Mouse (Mus musculus) limb, embryonic 10.5 days (tissue): Measurements from ENCODE around the gene Rrp1b. TPM values are rescaled to one million over a fixed set of nuclear protein-coding genes. Genes with fewer than 3 reads are reported as not detected.
"Not testable (repeated sequence)": the region's sequence is repeated elsewhere in the genome, so short reads cannot be mapped to it uniquely, and the experiment has no call there.

Source experiments
- DNase-seq: peaks from one replicate; pipeline ENCODE4 v3.0.0-alpha.2; 2017; ENCODE audit warnings: low spot score
- H3K27ac ChIP-seq: fragments of 300-500 bp; sonication (generic); 2 replicates; pipeline ENCODE4 v1.5.1; 2016; ENCODE audit warnings: mild to moderate bottlenecking
- H3K27me3 ChIP-seq: fragments of 300-500 bp; sonication (generic); 2 replicates; pipeline ENCODE4 v1.6.1; 2016; ENCODE audit warnings: low read depth, mild to moderate bottlenecking; ENCODE audit not compliant: poor library complexity, severe bottlenecking
- H3K36me3 ChIP-seq: fragments of 300-500 bp; sonication (generic); 2 replicates; pipeline ENCODE4 v1.6.1; 2016; ENCODE audit warnings: mild to moderate bottlenecking, moderate library complexity
- H3K4me1 ChIP-seq: fragments of 300-500 bp; sonication (generic); 2 replicates; pipeline ENCODE4 v1.6.1; 2016
- H3K4me3 ChIP-seq: fragments of 300-500 bp; sonication (generic); 2 replicates; pipeline ENCODE4 v1.5.1; 2016; ENCODE audit warnings: mild to moderate bottlenecking, moderate library complexity
- H3K9me3 ChIP-seq: fragments of 300-500 bp; sonication (generic); replicated peaks from 2 replicates; pipeline ENCODE4 v1.6.1; 2016; ENCODE audit warnings: mild to moderate bottlenecking
- WGBS: fragments of 180-500 bp; shearing (Covaris S2); methylation state at CpG from one replicate; pipeline ENCODE4 v1.1.7; 2016; 5-methylcytosine and 5-hydroxymethylcytosine counted together
- polyA plus RNA-seq: library from polyadenylated mRNA; unstranded; fragments of >200 nt; fragmentation: Nextera tagmentation; extraction: Ambion mirVana; gene quantifications from 2 replicates; pipeline ENCODE4 v1.2.1, GENCODE M21; 2016

Gene Rrp1b
- polyA plus RNA-seq, 1 experiment from 2014 or later = 100 TPM

- H3K36me3 ChIP-seq = peaks cover 22% of the 10 kb centered on the region
- 89% methylated on average over 10 of the region's 10 CpGs for WGBS
Measured at GRCm38 (mm10) chr17:32040263-32040662, 4.4 kb downstream of the Rrp1b start.

DNA sequence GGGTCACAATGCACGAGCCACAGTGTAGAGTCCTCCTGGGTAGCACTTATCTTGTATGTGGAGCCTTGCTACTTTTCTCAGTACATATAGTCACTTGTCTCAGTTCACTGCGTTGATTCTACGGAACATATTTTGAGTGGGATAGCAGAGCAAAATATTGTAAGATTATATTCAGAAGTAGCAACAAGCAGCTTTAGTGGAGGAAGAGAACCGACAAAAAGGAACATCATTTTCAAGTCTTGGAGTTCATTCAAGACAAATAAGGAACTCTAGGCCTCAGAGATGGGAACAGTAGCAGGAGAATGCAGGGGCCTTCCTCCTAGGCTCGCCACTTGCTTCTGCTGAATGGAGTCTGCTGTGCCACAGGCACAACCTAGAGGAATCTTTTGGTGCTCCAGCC is 10.6 kb downstream of the Rrp1b start:
- no peak overlapping the region for H3K27ac ChIP-seq
- 94% methylated on average over 5 of the region's 5 CpGs for WGBS
- H3K4me3 ChIP-seq = no peak overlapping the region
- H3K4me1 ChIP-seq = no peaks in the 10 kb centered on the region
- no peaks in the 10 kb centered on the region for H3K9me3 ChIP-seq
- DNase-seq = no peak
- no peaks in the 10 kb centered on the region for H3K27me3 ChIP-seq
- peaks cover 75% of the 10 kb centered on the region for H3K36me3 ChIP-seq

More at GRCm38 (mm10) chr17:32040263-32040662, 4.4 kb downstream of the Rrp1b start:
- no peak overlapping the region for H3K4me3 ChIP-seq
- H3K27me3 ChIP-seq = no peaks in the 10 kb centered on the region
- H3K27ac ChIP-seq = no peak overlapping the region
- no peaks in the 10 kb centered on the region for H3K9me3 ChIP-seq
- H3K4me1 ChIP-seq = peaks cover 29% of the 10 kb centered on the region
- no peak for DNase-seq

DNA sequence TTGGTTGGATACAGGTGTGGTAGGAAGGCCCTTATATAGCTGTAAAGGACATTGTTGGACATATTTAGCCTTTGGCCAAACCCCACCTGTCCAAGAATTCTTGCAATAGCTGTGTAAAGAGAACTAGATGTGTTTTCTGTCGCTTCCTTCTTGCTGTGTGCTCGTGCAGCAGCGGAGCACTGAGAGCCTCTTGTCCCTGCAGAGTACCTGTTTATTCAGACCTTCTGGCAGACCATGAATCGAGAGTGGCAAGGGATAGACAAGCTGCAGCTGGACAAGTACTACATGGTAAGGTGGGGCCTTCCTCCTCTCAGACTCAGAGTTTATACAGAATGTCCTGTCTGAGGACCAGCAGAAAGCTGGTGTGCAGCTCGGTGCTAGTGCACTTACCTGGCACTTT is 12.5 kb downstream of the Rrp1b start:
- Histone ChIP-seq H3K27ac (no peak overlapping the region), H3K4me3 (no peak overlapping the region), H3K27me3 (no peaks in the 10 kb centered on the region), H3K36me3 (peaks cover 91% of the 10 kb centered on the region), H3K4me1 (no peaks in the 10 kb centered on the region), H3K9me3 (no peaks in the 10 kb centered on the region)
- 91% methylated on average over 5 of the region's 5 CpGs for WGBS
- no peak for DNase-seq

- H3K9me3 ChIP-seq = no peaks in the 10 kb centered on the region
- DNase-seq = no peak
- H3K4me3 ChIP-seq = no peak overlapping the region
- peaks cover 99% of the 10 kb centered on the region for H3K36me3 ChIP-seq
- H3K27me3 ChIP-seq = no peaks in the 10 kb centered on the region
- WGBS = 84% methylated on average over 4 of the region's 4 CpGs
- H3K4me1 ChIP-seq = no peaks in the 10 kb centered on the region
- no peak overlapping the region for H3K27ac ChIP-seq
Measured at GRCm38 (mm10) chr17:32049914-32050313, 14.0 kb downstream of the Rrp1b start.

DNA sequence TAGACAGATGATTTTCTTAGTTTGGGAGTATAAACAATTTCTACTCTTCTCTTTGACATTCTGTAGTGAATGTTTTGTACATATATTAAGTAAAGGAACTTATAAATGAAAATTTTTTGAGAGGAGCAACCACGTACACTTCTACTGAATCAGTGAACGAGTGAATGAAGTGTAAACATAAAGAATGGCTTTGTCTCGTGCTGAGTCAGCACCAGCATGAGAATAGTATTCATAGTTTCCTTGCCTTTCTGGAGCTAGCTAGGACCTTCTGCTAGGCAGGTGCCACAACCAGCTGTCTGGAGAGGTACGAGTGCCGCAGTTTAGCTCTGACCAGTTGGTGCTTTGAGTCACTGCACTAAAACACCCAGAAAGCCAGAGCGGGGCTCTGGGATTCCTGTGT is 14.7 kb downstream of the Rrp1b start:
- WGBS = 92% methylated on average over 6 of the region's 6 CpGs
- Histone ChIP-seq H3K4me3 (no peak overlapping the region), H3K27me3 (no peaks in the 10 kb centered on the region), H3K9me3 (no peaks in the 10 kb centered on the region), H3K27ac (no peak overlapping the region), H3K4me1 (no peaks in the 10 kb centered on the region), H3K36me3 (peaks cover 100% of the 10 kb centered on the region)
- no peak for DNase-seq

DNA sequence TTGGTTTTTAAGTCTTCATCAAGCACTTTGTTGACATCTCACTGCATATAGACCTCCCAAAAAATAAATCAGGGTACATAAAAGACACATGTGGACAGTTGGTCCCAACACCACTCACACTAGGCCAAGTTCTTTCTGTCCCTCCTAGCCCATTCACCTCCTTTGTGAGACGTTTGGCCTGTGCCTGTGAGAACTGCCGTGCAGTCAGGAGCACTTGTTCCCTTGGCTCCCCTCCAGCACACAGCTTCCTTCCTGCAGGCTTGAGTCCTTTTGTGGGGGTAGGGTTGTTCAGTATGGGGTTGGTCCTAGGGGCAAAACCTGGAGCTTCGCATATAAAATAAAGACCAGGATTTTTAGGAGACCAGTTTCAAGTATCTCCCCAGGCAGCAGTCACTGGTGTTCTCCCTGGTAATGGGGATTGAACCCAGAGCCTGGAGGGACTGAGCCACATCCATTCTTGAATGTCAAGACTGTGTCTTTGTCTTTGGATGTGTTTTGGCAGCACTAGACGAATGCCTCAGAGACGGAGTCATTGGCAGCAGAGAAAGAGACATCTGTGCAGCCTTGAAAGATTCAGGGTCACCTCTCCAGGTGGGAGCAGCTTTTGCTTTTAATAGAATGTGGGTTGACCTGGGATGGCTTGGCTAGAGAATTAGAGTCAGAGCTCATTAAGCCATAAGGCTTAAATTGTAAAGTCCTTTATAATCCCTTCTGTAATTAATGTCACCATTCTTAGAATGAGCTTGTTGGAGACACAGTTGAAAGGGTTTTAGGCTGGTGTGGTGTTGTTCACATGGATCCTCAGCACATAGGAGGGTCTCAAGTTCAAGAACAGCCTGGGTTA is 16.6 kb downstream of the Rrp1b start:
- H3K36me3 ChIP-seq = peaks cover 100% of the 10 kb centered on the region
- H3K27ac ChIP-seq = no peak overlapping the region
- H3K27me3 ChIP-seq = no peaks in the 10 kb centered on the region
- H3K4me1 ChIP-seq = no peaks in the 10 kb centered on the region
- no peak overlapping the region for H3K4me3 ChIP-seq
- no peaks in the 10 kb centered on the region for H3K9me3 ChIP-seq
- WGBS = 89% methylated on average over 5 of the region's 5 CpGs
- no peak for DNase-seq

GRCm38 (mm10) chr17:32053677-32054076 is 17.8 kb downstream of the Rrp1b start:
- Histone ChIP-seq H3K4me1 (no peaks in the 10 kb centered on the region), H3K36me3 (peaks cover 100% of the 10 kb centered on the region), H3K9me3 (no peaks in the 10 kb centered on the region), H3K4me3 (no peak overlapping the region), H3K27ac (no peak overlapping the region), H3K27me3 (no peaks in the 10 kb centered on the region)
- WGBS = 94% methylated on average over 5 of the region's 5 CpGs
- no peak for DNase-seq

GRCm38 (mm10) chr17:32057843-32058242 is 21.9 kb downstream of the Rrp1b start:
- DNase-seq = no peak
- Histone ChIP-seq H3K36me3 (peaks cover 100% of the 10 kb centered on the region), H3K27me3 (no peaks in the 10 kb centered on the region), H3K9me3 (no peaks in the 10 kb centered on the region), H3K27ac (no peak overlapping the region), H3K4me3 (no peak overlapping the region), H3K4me1 (no peaks in the 10 kb centered on the region)
- WGBS = 97% methylated on average over 2 of the region's 2 CpGs

DNA sequence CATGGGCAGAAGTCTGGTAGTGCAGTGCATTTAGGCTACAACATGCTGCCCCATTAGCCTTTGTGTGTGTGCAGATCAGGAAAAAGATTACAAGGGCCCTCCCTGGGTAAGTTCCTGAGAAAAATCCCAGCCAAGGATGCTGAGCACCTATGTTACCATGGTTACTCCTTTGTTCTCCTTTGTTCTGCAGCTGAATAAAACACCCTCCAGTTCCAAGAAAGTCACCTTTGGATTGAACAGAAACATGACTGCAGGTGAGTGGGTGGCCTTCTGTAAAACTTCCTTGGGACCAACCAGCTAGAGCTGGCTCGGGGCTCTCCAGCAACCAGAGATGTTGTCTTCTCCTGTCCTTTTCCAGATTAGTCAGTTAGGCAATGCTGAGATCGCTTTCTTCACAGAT is 23.2 kb downstream of the Rrp1b start:
- WGBS = 87% methylated on average over 2 of the region's 2 CpGs
- no peak for DNase-seq
- Histone ChIP-seq H3K4me3 (no peak overlapping the region), H3K27ac (no peak overlapping the region), H3K4me1 (no peaks in the 10 kb centered on the region), H3K36me3 (peaks cover 98% of the 10 kb centered on the region), H3K27me3 (no peaks in the 10 kb centered on the region), H3K9me3 (no peaks in the 10 kb centered on the region)

- Histone ChIP-seq H3K27me3 (no peaks in the 10 kb centered on the region), H3K9me3 (no peaks in the 10 kb centered on the region), H3K36me3 (peaks cover 76% of the 10 kb centered on the region), H3K27ac (no peak overlapping the region), H3K4me1 (no peaks in the 10 kb centered on the region), H3K4me3 (no peak overlapping the region)
- WGBS = 96% methylated on average over 14 of the region's 14 CpGs
- DNase-seq = no peak
Measured at GRCm38 (mm10) chr17:32061219-32061618, 25.3 kb downstream of the Rrp1b start.

DNA sequence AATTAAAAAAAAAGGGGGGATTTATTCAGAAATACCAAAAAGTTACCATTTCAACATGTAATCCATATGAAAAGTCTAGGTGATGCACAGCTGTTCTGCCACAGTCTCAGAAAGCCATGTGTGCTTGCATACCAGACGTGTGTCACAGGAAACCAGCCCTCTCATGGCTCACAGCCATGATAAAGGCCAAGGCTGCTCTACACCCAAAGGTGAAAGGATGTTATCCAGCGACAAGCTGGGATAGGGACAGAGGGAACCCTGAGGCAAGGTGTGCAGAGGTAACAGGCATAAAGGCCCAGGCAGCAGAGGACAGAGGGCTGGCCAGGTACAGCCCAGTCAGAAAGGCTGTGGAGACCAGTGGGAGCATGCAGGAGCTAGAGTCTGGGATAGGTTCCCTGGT is 27.8 kb downstream of the Rrp1b start:
- Histone ChIP-seq H3K4me3 (no peak overlapping the region), H3K27ac (no peak overlapping the region), H3K4me1 (no peaks in the 10 kb centered on the region), H3K9me3 (no peaks in the 10 kb centered on the region), H3K27me3 (no peaks in the 10 kb centered on the region), H3K36me3 (peaks cover 52% of the 10 kb centered on the region)
- 78% methylated on average over 2 of the region's 2 CpGs for WGBS
- DNase-seq = no peak

- peaks cover 41% of the 10 kb centered on the region for H3K36me3 ChIP-seq
- not testable (repeated sequence) for H3K4me3 ChIP-seq, H3K27ac ChIP-seq, H3K27me3 ChIP-seq, DNase-seq, H3K9me3 ChIP-seq, H3K4me1 ChIP-seq
- 81% methylated on average over 8 of the region's 8 CpGs for WGBS
Measured at GRCm38 (mm10) chr17:32064762-32065161, 28.9 kb downstream of the Rrp1b start.

DNA sequence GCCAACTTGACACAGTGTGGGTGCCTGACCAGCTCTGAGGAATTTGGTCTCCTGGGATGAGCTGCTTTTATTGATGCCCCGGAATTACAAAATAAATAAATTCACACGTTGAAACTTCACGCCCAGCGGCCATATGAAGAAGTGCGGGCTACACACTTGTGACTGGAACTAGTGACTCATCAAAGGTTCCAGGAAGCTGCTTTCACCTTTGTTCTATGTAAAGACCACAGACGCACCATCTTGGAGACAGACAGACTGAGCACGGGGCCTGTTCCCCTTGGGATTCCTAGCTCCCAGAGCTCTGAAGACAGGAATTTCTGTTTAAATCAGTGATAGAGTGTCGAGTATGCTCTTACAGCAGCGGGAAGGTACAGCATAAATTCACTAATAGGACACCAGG is 31.6 kb downstream of the Rrp1b start:
- Histone ChIP-seq H3K27ac (no peak overlapping the region), H3K9me3 (no peaks in the 10 kb centered on the region), H3K27me3 (no peaks in the 10 kb centered on the region), H3K4me1 (no peaks in the 10 kb centered on the region), H3K4me3 (no peak overlapping the region), H3K36me3 (peaks cover 13% of the 10 kb centered on the region)
- no peak for DNase-seq
- 79% methylated on average over 9 of the region's 9 CpGs for WGBS

GRCm38 (mm10) chr17:32068381-32068780 is 32.5 kb downstream of the Rrp1b start:
- Histone ChIP-seq H3K9me3 (no peaks in the 10 kb centered on the region), H3K36me3 (peaks cover 6% of the 10 kb centered on the region), H3K4me1 (0 out of 2 replicates have a peak, but pooled peaks cover 1% of the 10 kb centered on the region), H3K27ac (no peak overlapping the region), H3K27me3 (no peaks in the 10 kb centered on the region), H3K4me3 (no peak overlapping the region)
- DNase-seq = no peak
- WGBS = 91% methylated on average over 11 of the region's 11 CpGs
